Mouse (Mus musculus): Measurements from ENCODE around the gene Rmnd5b. TPM values are rescaled to one million over a fixed set of nuclear protein-coding genes. Genes with fewer than 3 reads are reported as not detected.

The Rmnd5b gene
- total RNA-seq (2023) = 57.0 TPM

GRCm38 (mm10) chr11:51635525-51636322, at the start of gene Rmnd5b:
TSS of gene Rmnd5b (minus strand) at chr11:51635896.

GRCm38 (mm10) chr11:51650691-51651515, 15.2 kb upstream of the Rmnd5b start, which contains the start of the genes N4bp3 and D930048N14Rik:
TSS of gene N4bp3 (minus strand) at chr11:51650842.
TSS of gene D930048N14Rik (plus strand) at chr11:51650954.

GRCm38 (mm10) chr11:51619409-51620060, 16.2 kb downstream of the Rmnd5b start, which contains the start of gene Nhp2:
TSS of gene Nhp2 (plus strand) at chr11:51619735.

GRCm38 (mm10) chr11:51606447-51607095, 29.1 kb downstream of the Rmnd5b start, which contains the start of gene Hnrnpab:
TSS of gene Hnrnpab (minus strand) at chr11:51606847.

GRCm38 (mm10) chr11:51584431-51585248, 51.1 kb downstream of the Rmnd5b start, which contains the start of gene Phykpl:
TSS of gene Phykpl (plus strand) at chr11:51584757.

Other genes with a start within 250 kb of the Rmnd5b start
- gene Phykpl, start 51.1 kb downstream of the Rmnd5b start, total RNA-seq (2023) = 12.7 TPM
- 258 TPM for gene Hnrnpab, start 29.0 kb downstream of the Rmnd5b start, total RNA-seq (2023)
- gene Nhp2, start 16.2 kb downstream of the Rmnd5b start, total RNA-seq (2023) = 42.3 TPM
- 5.3 TPM for gene N4bp3, start 14.9 kb upstream of the Rmnd5b start, total RNA-seq (2023)
- 0.71 TPM for gene D930048N14Rik, start 15.1 kb upstream of the Rmnd5b start, total RNA-seq (2023)
- gene 0610009B22Rik, start 53.0 kb upstream of the Rmnd5b start, total RNA-seq (2023) = 3.0 TPM
- 55.5 TPM for gene Sec24a, start 127.7 kb upstream of the Rmnd5b start, total RNA-seq (2023)
- gene Sar1b, start 127.8 kb upstream of the Rmnd5b start, total RNA-seq (2023) = 31.3 TPM
- gene Jade2, start 221.8 kb upstream of the Rmnd5b start, total RNA-seq (2023) = 66.0 TPM

All from CD4-positive naive resting alpha-beta T cell, adult 57 days (primary cell).